Mouse (Mus musculus) heart, postnatal 0 days (tissue): ENCODE data around the gene Cdh13.

ENCODE experiments used
- CTCF ChIP-seq: IDR thresholded peaks from 2 replicates; pipeline ENCODE4 v1.5.1; 2016; ENCODE audit warnings: antibody characterized with exemption, control low read depth, low read depth
- EP300 ChIP-seq: IDR thresholded peaks from 2 replicates; pipeline ENCODE4 v1.6.1; 2016; ENCODE audit warnings: antibody characterized with exemption, low read depth

- no peak for TF ChIP-seq CTCF
- TF ChIP-seq EP300, result no peak
Observed at GRCm38 (mm10) chr8:119098261-119098660, 814.7 kb downstream of the Cdh13 start.
